Mouse (Mus musculus) kidney, embryonic 15.5 days (tissue): Measurements from ENCODE around the gene Clps. TPM values are rescaled to one million over a fixed set of nuclear protein-coding genes. Genes with fewer than 3 reads are reported as not detected.

Experiments
- ATAC-seq: fragments of 200-750 bp; cut with Nextera tagmentation; replicated peaks from 2 replicates; pipeline ENCODE4 v1.8.0; 2017; ENCODE audit warnings: moderate TSS enrichment; ENCODE audit not compliant: low FRiP score
- H3K27ac ChIP-seq: fragments of 300-500 bp; sonication (generic); 2 replicates; pipeline ENCODE4 v1.5.1; 2015; ENCODE audit warnings: mild to moderate bottlenecking, inconsistent platforms
- H3K27me3 ChIP-seq: fragments of 300-500 bp; sonication (generic); 2 replicates; pipeline ENCODE4 v1.6.1; 2015; ENCODE audit warnings: inconsistent platforms
- H3K36me3 ChIP-seq: fragments of 300-500 bp; sonication (generic); 2 replicates; pipeline ENCODE4 v1.6.1; 2015; ENCODE audit warnings: inconsistent platforms
- H3K4me1 ChIP-seq: fragments of 300-500 bp; sonication (generic); 2 replicates; pipeline ENCODE4 v1.6.1; 2015; ENCODE audit warnings: inconsistent platforms
- H3K4me2 ChIP-seq: fragments of 300-500 bp; sonication (generic); 2 replicates; pipeline ENCODE4 v1.6.1; 2015; ENCODE audit warnings: moderate library complexity, mild to moderate bottlenecking, inconsistent platforms
- H3K4me3 ChIP-seq: fragments of 300-500 bp; sonication (generic); replicated peaks from 2 replicates; pipeline ENCODE4 v1.5.1; 2015; ENCODE audit warnings: mild to moderate bottlenecking, inconsistent platforms
- H3K9ac ChIP-seq: fragments of 300-500 bp; sonication (generic); 2 replicates; pipeline ENCODE4 v1.6.1; 2015; ENCODE audit warnings: mild to moderate bottlenecking, inconsistent platforms
- H3K9me3 ChIP-seq: fragments of 300-500 bp; sonication (generic); replicated peaks from 2 replicates; pipeline ENCODE4 v1.6.1; 2016; ENCODE audit warnings: inconsistent platforms
- WGBS: fragments of 180-500 bp; shearing (Covaris S2); methylation state at CpG from one replicate; pipeline ENCODE4 v1.1.7; 2015; ENCODE audit warnings: mixed read lengths; 5-methylcytosine and 5-hydroxymethylcytosine counted together
- microRNA-seq: library from miRNA; unstranded; fragments of <30 nt; microRNA quantifications from one replicate; pipeline ENCODE4, GENCODE M21; 2016
- polyA plus RNA-seq: library from polyadenylated mRNA; unstranded; fragments of >200 nt; fragmentation: Nextera tagmentation; extraction: Ambion mirVana; gene quantifications from 2 replicates; pipeline ENCODE4 v1.2.1, GENCODE M21; 2015

Gene Clps
- polyA plus RNA-seq, 1 experiment from 2014 or later, result 2.6 TPM

- ATAC-seq, result no peak
- Histone ChIP-seq H3K9ac (0 out of 2 replicates have a peak overlapping the region, but pooled peaks have one; percentile 49), H3K4me2 (peak overlapping the region; percentile 85)
Observed at GRCm38 (mm10) chr17:28516881-28517280, 43.7 kb downstream of the Clps start.

GRCm38 (mm10) chr17:28515431-28516341, 44.9 kb downstream of the Clps start:
- Histone ChIP-seq H3K4me1 (peaks cover 68% of the 10 kb centered on the region), H3K9ac (no peak overlapping the region)

More at GRCm38 (mm10) chr17:28516881-28517280, 43.7 kb downstream of the Clps start:
- WGBS, result 64% methylated on average over 4 of the region's 4 CpGs
- no peaks in the 10 kb centered on the region for H3K36me3 ChIP-seq
- no peak overlapping the region for H3K4me3 ChIP-seq
- H3K27ac ChIP-seq, result peak overlapping the region; percentile 80; the same call in 1 of the 2 replicates
- H3K27me3 ChIP-seq, result peaks cover 9% of the 10 kb centered on the region; the same call in 1 of the 2 replicates
- peaks cover 61% of the 10 kb centered on the region for H3K4me1 ChIP-seq
- H3K9me3 ChIP-seq, result no peaks in the 10 kb centered on the region

DNA sequence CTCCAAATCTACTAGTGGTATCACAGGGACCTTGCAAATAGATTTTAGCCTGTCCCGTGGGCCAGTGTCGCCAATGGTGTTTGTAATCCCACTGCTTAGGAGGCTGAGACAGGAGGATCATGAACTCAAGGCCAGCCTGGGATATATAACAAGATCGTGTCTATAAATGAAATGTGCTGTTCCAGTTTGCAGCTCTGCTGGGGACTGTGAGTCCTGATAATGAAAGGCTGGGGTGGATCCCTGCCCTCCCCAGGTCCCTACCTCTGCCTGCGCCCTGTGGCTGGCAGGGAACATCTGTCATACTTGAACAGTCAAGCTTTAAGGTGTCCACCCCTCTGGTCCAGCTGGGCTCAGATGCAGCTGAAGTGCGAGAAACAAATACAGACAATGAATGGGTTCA, 46.0 kb downstream of the Clps start:
- ATAC-seq, result no peak
- WGBS, result 65% methylated on average over 5 of the region's 5 CpGs
- Histone ChIP-seq H3K4me2 (no peak overlapping the region), H3K27ac (no peak overlapping the region), H3K4me1 (peaks cover 77% of the 10 kb centered on the region), H3K27me3 (no peaks in the 10 kb centered on the region), H3K36me3 (no peaks in the 10 kb centered on the region), H3K9me3 (no peaks in the 10 kb centered on the region), H3K4me3 (no peak overlapping the region), H3K9ac (no peak overlapping the region)

More at GRCm38 (mm10) chr17:28515431-28516341, 44.9 kb downstream of the Clps start:
- Histone ChIP-seq H3K9me3 (no peaks in the 10 kb centered on the region), H3K4me3 (no peak overlapping the region), H3K4me2 (no peak overlapping the region), H3K27me3 (0 out of 2 replicates have a peak, but pooled peaks cover 2% of the 10 kb centered on the region), H3K36me3 (no peaks in the 10 kb centered on the region), H3K27ac (no peak overlapping the region)
- 59% methylated on average over 10 of the region's 10 CpGs for WGBS
- ATAC-seq, result no peak

GRCm38 (mm10) chr17:28513844-28514243, 46.7 kb downstream of the Clps start:
- Histone ChIP-seq H3K9me3 (no peaks in the 10 kb centered on the region), H3K27ac (peak overlapping the region; percentile 1; the same call in 1 of the 2 replicates), H3K4me3 (no peak overlapping the region), H3K4me2 (no peak overlapping the region), H3K36me3 (no peaks in the 10 kb centered on the region), H3K4me1 (peaks cover 74% of the 10 kb centered on the region), H3K9ac (no peak overlapping the region), H3K27me3 (no peaks in the 10 kb centered on the region)
- WGBS, result 50% methylated on average over 7 of the region's 7 CpGs
- no peak for ATAC-seq

DNA sequence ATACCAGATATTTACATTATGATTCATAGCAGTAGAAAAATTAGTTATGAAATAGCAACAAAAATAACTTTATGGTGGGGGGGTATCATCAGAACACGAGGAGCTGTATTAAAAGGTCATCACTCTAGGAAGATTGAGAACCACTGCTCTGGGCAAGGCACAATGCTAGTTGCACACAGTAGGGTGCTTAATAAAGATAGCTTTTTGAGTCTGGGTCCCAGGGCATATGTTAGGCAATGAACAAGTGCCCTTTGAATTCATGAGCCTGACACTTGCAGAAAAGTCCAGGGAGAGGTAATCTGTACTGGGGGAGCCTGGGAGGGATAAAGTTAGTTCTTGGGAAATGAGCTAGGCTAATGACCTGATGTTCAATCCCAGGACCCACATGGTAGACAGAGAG, 47.2 kb downstream of the Clps start:
- peaks cover 69% of the 10 kb centered on the region for H3K4me1 ChIP-seq

DNA sequence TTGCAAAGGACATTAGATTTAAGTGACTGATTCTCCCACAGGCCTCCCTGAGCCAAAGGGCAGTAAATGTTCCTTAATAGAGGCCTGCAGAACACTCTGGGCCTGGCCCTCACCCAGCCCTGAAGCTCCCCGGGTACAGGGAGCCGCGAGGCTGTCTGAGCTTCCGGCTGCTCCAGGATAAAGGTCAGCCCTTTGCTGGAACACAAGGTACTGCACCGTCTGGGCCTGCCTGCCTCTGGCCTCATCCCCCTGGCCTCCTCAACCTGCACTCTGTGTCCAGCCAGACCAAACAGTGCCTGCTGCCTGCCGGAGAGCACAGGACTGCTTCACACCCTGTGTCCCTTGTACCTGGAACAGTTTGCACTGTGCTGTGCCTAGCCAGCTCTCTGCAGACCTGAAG, 47.9 kb downstream of the Clps start:
- ATAC-seq, result peak; percentile 50
- H3K9me3 ChIP-seq, result no peaks in the 10 kb centered on the region
- 30% methylated on average over 6 of the region's 6 CpGs for WGBS
- H3K4me2 ChIP-seq, result no peak overlapping the region
- no peaks in the 10 kb centered on the region for H3K27me3 ChIP-seq
- H3K27ac ChIP-seq, result peak overlapping the region; percentile 51
- peaks cover 65% of the 10 kb centered on the region for H3K4me1 ChIP-seq
- no peak overlapping the region for H3K4me3 ChIP-seq
- H3K36me3 ChIP-seq, result no peaks in the 10 kb centered on the region
- no peak overlapping the region for H3K9ac ChIP-seq

More for the DNA sequence above, 47.2 kb downstream of the Clps start:
- 61% methylated on average over 1 of the region's 1 CpGs for WGBS
- no peaks in the 10 kb centered on the region for H3K27me3 ChIP-seq
- no peak overlapping the region for H3K4me2 ChIP-seq
- no peaks in the 10 kb centered on the region for H3K36me3 ChIP-seq
- no peaks in the 10 kb centered on the region for H3K9me3 ChIP-seq
- H3K9ac ChIP-seq, result no peak overlapping the region
- ATAC-seq, result no peak
- no peak overlapping the region for H3K4me3 ChIP-seq
- 0 out of 2 replicates have a peak overlapping the region, but pooled peaks have one; percentile 51 for H3K27ac ChIP-seq

DNA sequence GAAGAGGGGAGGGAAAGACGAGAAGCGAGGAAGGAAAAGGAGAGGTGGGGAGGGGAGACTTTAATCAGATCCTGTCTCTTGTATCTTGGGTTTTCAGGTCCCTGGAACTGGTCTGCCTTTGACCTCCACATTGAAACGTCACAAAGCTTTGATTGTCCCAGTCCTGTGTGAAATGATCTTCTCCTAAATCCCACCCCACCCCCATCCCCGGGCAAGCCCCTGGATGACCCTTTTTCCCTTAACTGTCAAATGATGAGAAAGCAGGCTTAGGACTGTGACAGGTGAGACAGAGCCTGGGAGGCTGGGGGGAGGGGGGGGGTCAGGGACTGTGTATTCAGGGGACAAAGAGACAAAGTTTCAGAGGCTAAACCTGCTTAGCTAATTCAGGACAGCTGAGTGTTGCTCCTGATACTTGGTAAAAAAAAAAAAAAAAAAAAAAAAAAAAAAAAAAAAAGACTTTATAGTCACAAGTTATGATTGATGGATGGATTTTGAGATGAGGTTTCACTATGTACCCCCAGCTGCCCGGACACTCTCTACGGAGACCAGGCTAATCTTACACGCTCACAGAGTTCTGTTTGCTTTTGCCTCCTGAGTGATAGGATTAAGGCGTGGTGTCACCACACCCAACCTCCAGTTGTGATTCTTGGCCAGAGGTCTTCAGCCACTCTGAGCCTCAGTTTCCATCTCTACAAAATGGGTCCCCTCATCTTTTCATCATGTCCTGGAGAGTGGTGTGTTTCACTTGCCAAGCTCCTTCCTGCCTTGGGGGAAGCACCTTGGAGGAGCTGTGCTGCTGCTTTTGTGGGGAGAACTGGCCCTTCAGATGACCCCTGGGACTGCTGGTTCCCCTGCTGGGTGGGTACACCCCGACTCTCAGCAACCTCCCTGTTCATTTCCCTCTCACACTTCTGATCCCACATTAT, 48.7 kb downstream of the Clps start:
- H3K4me3 ChIP-seq, result no peak overlapping the region
- peaks cover 65% of the 10 kb centered on the region for H3K4me1 ChIP-seq
- H3K9ac ChIP-seq, result no peak overlapping the region
- H3K9me3 ChIP-seq, result no peaks in the 10 kb centered on the region
- no peaks in the 10 kb centered on the region for H3K36me3 ChIP-seq
- peak overlapping the region; percentile 51 for H3K27ac ChIP-seq
- 33% methylated on average over 9 of the region's 9 CpGs for WGBS
- H3K27me3 ChIP-seq, result no peaks in the 10 kb centered on the region
- H3K4me2 ChIP-seq, result no peak overlapping the region
- ATAC-seq, result no peak

DNA sequence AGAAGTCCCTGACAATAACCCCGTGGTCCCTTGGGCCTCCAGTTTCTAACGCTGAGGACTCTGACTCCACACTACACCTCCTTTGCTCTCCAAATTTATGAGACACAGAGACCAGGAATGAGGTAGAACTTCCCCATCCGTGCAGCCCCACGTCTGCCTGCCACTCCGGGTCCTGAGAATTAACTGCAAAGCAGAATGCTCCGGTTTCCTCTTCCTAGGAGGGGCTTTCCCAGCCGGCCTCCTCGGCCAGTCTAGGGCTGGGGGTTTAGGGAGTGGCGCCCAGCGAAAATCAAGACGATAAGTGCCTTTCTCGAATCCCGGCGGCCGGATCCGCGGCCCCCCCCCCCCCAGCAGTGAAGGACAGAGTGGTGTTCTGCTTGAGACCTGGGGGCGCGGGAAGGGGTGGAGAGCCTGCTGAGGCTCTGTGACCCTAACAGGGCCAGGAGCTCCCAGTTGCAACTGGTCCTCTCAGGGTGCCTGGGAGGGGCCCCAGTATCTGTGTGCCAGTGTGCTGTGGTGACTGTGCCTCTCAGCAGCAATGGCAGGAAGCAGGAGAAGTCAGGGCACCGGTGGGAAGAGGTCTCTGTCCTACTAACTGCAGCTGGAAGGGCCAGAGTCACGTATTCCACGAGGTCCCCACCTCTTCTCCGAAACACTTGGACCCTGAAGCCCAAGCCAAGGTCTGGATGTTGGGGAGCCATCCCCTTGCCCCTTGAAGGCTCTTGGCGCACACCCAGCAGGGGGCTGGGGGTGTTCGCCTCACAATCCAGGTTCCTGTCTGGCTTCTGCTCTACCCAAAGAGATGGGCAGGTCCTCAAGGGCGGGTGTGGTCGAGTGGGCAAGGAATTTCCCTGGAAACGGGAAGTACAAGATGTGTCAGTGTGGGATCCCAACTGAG, 49.9 kb downstream of the Clps start:
- Histone ChIP-seq H3K9me3 (no peaks in the 10 kb centered on the region), H3K4me3 (peak overlapping the region; percentile 26), H3K4me1 (peaks cover 63% of the 10 kb centered on the region), H3K4me2 (peak overlapping the region; percentile 61), H3K36me3 (no peaks in the 10 kb centered on the region), H3K27me3 (no peaks in the 10 kb centered on the region), H3K27ac (peak overlapping the region; percentile 64), H3K9ac (peak overlapping the region; percentile 31; the same call in 1 of the 2 replicates)
- no peak; the same call in 1 of the 2 replicates for ATAC-seq
- WGBS, result 5% methylated on average over 28 of the region's 28 CpGs

Small RNA genes within 50 kb of the gene (microRNA-seq; reads per million reads assigned to microRNA genes)
- gene Gm25195 (not detected), gene Mir6969 (not detected)

Other genes with a start within 250 kb of the Clps start
- 28.4 and 33.7 TPM in 2 replicates for gene Fance, start 247.2 kb downstream of the Clps start, polyA plus RNA-seq
- gene Rpl10a, start 232.3 kb downstream of the Clps start, polyA plus RNA-seq, result 643 and 689 TPM in 2 replicates
- gene Tead3, start 209.9 kb downstream of the Clps start, polyA plus RNA-seq, result 9.8 and 11.0 TPM in 2 replicates
- gene Tulp1, start 195.5 kb downstream of the Clps start, polyA plus RNA-seq, result 5.6 and 6.4 TPM in 2 replicates
- 31.1 and 35.0 TPM in 2 replicates for gene Fkbp5, start 43.2 kb downstream of the Clps start, polyA plus RNA-seq
- gene Armc12, start 30.0 kb downstream of the Clps start, polyA plus RNA-seq, result not detected in 2 replicates
- gene Clpsl2, start 11.4 kb downstream of the Clps start, polyA plus RNA-seq, result not detected in 2 replicates
- gene Lhfpl5, start 14.9 kb upstream of the Clps start, polyA plus RNA-seq, result 0.54 and 0.91 TPM in 2 replicates
- 96.3 and 100 TPM in 2 replicates for gene Srpk1, start 61.9 kb upstream of the Clps start, polyA plus RNA-seq
- 0.75 and 0.85 TPM in 2 replicates for gene Slc26a8, start 129.5 kb upstream of the Clps start, polyA plus RNA-seq
- 43.6 and 47.3 TPM in 2 replicates for gene Mapk14, start 130.6 kb upstream of the Clps start, polyA plus RNA-seq
- gene AC170998.1, start 165.3 kb upstream of the Clps start, polyA plus RNA-seq, result 3.1 and 4.0 TPM in 2 replicates
- 44.7 and 46.4 TPM in 2 replicates for gene Mapk13, start 208.5 kb upstream of the Clps start, polyA plus RNA-seq
- gene Brpf3, start 240.3 kb upstream of the Clps start, polyA plus RNA-seq, result 11.2 and 14.4 TPM in 2 replicates